Comparison of ENCODE assay signal across 16 mouse cellular contexts in genomic region chr3:4281092-4281491, GRCm38 (mm10).
"Had no signal": no experiment of that assay in that cellular context is flagged by ENCODE, and none has a peak within 500 bp of the region (broad histone marks: within the 10 kb centered on the region; RNA-seq: fewer than 3 reads in every experiment).

No protein-coding gene starts in this region.

- H3K27ac ChIP-seq: limb, embryonic 10.5 days; limb, embryonic 13.5 days; liver, embryonic 12.5 days; liver, embryonic 15.5 days; lung, embryonic 15.5 days had no signal

- H3K4me3 ChIP-seq: limb, embryonic 10.5 days; limb, embryonic 13.5 days; liver, embryonic 12.5 days; liver, embryonic 15.5 days; lung, embryonic 15.5 days; megakaryocyte, embryonic 14.5 days; midbrain, embryonic 10.5 days had no signal

- H3K9ac ChIP-seq: limb, embryonic 13.5 days; liver, embryonic 12.5 days; liver, embryonic 15.5 days; lung, embryonic 15.5 days had no signal

- ATAC-seq: liver, embryonic 12.5 days had no signal

- H3K4me1 ChIP-seq: limb, embryonic 10.5 days; limb, embryonic 13.5 days; liver, embryonic 12.5 days; liver, embryonic 15.5 days; lung, embryonic 15.5 days; megakaryocyte, embryonic 14.5 days had no signal

- DNase-seq: kidney, adult 9 months; kidney, postnatal 14 days; kidney, postnatal 4 days; liver; lung, adult 18-20 months; lung, postnatal 10 days; lung, postnatal 36 days; thymus, adult 18-20 months; thymus, postnatal 36 days had no signal

- H3K36me3 ChIP-seq: limb, embryonic 10.5 days; limb, embryonic 13.5 days; liver, embryonic 12.5 days; liver, embryonic 15.5 days; lung, embryonic 15.5 days; midbrain, embryonic 10.5 days had no signal

- H3K9me3 ChIP-seq: limb, embryonic 10.5 days; limb, embryonic 13.5 days; liver, embryonic 12.5 days; liver, embryonic 15.5 days; lung, embryonic 15.5 days; megakaryocyte, embryonic 14.5 days; midbrain, embryonic 10.5 days had no signal

- H3K4me2 ChIP-seq: limb, embryonic 13.5 days; liver, embryonic 12.5 days; liver, embryonic 15.5 days; lung, embryonic 15.5 days had no signal

- H3K27me3 ChIP-seq: limb, embryonic 13.5 days; liver, embryonic 12.5 days; liver, embryonic 15.5 days; lung, embryonic 15.5 days; megakaryocyte, embryonic 14.5 days had no signal
